Mouse (Mus musculus): ENCODE data around the gene Pdzd2. TPM values are rescaled to one million over a fixed set of nuclear protein-coding genes. Genes with fewer than 3 reads are reported as not detected.

The Pdzd2 gene
- polyA plus RNA-seq, 1 experiment = 4.2 TPM

DNA sequence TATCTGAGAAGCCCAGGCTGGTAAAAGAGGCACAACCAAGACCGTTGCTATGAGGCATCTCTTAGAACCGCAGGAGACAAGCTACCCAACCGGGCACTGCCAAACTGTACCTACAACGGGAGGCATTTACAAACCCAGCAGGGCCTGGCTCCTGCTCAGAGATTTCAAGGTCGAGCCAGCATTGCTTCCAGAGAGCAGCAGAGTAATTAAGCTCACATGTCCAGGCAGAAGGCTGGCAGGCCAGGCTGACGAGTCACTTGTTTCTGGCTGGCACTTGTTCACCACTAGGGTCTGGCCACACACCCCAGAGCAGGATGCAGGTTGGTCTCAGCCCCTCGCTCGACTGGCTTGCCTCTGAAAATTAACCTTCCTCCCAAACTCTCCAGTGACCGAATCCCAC, 39.4 kb downstream of the Pdzd2 start:
- Histone ChIP-seq H3K4me3 (ENCODE audit: control insufficient read depth, insufficient read depth, low read length) (no peak overlapping the region), H3K27me3 (ENCODE audit: control insufficient read depth, insufficient read depth, low read length) (no peaks in the 10 kb centered on the region), H3K4me1 (replicated peaks; ENCODE audit: control insufficient read depth, insufficient read depth, low read length) (no peaks in the 10 kb centered on the region), H3K36me3 (ENCODE audit: control insufficient read depth, insufficient read depth, low read length) (no peaks in the 10 kb centered on the region), H3K27ac (ENCODE audit: control insufficient read depth, insufficient read depth, low read length) (no peak overlapping the region)
- DNase-seq = no peak
- 74% methylated on average over 9 of the region's 9 CpGs for WGBS
- TF ChIP-seq POLR2A (IDR thresholded peaks at IDR 0.05; ENCODE audit: control insufficient read depth, extremely low read depth, insufficient read depth, low read length, poor library complexity) = no peak
- no peak for TF ChIP-seq CTCF (IDR thresholded peaks at IDR 0.05; ENCODE audit: borderline replicate concordance, control insufficient read depth, extremely low read depth, insufficient read depth, low read length, poor library complexity)

GRCm38 (mm10) chr15:12697741-12698140, 42.0 kb downstream of the Pdzd2 start:
- 81% methylated on average over 7 of the region's 7 CpGs for WGBS
- TF ChIP-seq POLR2A (IDR thresholded peaks at IDR 0.05; ENCODE audit: control insufficient read depth, extremely low read depth, insufficient read depth, low read length, poor library complexity) (no peak), CTCF (IDR thresholded peaks at IDR 0.05; ENCODE audit: borderline replicate concordance, control insufficient read depth, extremely low read depth, insufficient read depth, low read length, poor library complexity) (no peak)

DNA sequence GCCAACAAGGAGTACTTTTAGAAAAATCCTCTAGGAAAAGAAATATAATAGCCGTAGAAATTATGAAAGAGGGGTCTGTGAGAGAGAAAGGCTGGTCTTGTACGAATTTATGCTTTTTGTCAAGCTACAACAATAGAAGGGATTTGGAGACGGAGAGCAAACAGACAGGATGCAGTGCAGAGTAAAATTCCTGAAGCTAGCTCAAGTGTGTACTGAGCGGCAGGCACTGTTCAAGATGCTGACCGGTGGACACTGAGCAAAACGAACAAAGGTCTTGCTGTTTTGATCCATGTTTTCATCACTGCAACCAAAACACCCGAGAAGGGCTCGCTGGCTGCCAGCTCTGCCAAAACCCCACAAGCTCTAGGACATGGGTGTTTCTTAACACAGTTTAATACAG, 42.8 kb downstream of the Pdzd2 start:
- Histone ChIP-seq H3K4me1 (replicated peaks; ENCODE audit: control insufficient read depth, insufficient read depth, low read length) (no peaks in the 10 kb centered on the region), H3K36me3 (ENCODE audit: control insufficient read depth, insufficient read depth, low read length) (no peaks in the 10 kb centered on the region), H3K27me3 (ENCODE audit: control insufficient read depth, insufficient read depth, low read length) (no peaks in the 10 kb centered on the region), H3K4me3 (ENCODE audit: control insufficient read depth, insufficient read depth, low read length) (no peak overlapping the region), H3K27ac (ENCODE audit: control insufficient read depth, insufficient read depth, low read length) (no peak overlapping the region)
- no peak for TF ChIP-seq POLR2A (IDR thresholded peaks at IDR 0.05; ENCODE audit: control insufficient read depth, extremely low read depth, insufficient read depth, low read length, poor library complexity)
- no peak for TF ChIP-seq CTCF (IDR thresholded peaks at IDR 0.05; ENCODE audit: borderline replicate concordance, control insufficient read depth, extremely low read depth, insufficient read depth, low read length, poor library complexity)
- 90% methylated on average over 8 of the region's 8 CpGs for WGBS
- no peak for DNase-seq

More at GRCm38 (mm10) chr15:12697741-12698140, 42.0 kb downstream of the Pdzd2 start:
- Histone ChIP-seq H3K27ac (ENCODE audit: control insufficient read depth, insufficient read depth, low read length) (no peak overlapping the region), H3K27me3 (ENCODE audit: control insufficient read depth, insufficient read depth, low read length) (no peaks in the 10 kb centered on the region), H3K4me1 (replicated peaks; ENCODE audit: control insufficient read depth, insufficient read depth, low read length) (no peaks in the 10 kb centered on the region), H3K4me3 (ENCODE audit: control insufficient read depth, insufficient read depth, low read length) (no peak overlapping the region), H3K36me3 (ENCODE audit: control insufficient read depth, insufficient read depth, low read length) (no peaks in the 10 kb centered on the region)
- DNase-seq = no peak

DNA sequence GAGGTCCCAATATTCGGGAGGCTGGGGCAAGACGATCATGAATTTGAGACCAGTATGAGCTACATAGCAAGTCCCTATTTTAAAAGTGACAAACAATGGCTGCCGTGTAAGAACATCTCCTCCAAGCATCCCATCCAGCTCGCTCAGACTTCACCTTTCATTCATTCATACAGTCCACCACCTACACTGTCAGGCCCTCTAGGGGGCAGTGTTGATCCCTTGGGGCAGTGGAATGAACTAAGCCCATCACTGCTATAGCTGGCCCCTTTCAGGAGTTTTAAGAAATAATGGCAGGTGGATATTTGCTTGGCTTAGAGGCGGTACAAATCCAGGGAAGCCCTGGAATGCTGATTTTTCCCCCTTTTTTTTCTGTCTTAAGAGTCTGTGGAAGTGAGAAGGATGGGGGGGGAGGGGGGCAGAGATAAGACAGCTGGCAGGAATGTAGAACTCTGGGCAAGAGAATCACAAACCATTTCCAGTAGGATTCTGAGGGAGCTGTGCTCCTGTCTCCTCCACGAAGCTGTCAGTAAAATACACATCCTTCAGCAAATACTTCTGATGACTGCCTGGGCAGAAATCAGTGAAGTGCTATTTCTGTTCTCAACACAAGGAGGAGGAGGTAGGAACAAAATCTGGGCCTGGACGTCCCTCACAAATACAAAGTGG, 49.9 kb downstream of the Pdzd2 start:
- H3K4me1 ChIP-seq (replicated peaks; ENCODE audit: control insufficient read depth, insufficient read depth, low read length) = no peaks in the 10 kb centered on the region
- WGBS = 91% methylated on average over 7 of the region's 7 CpGs
- no peak for DNase-seq
- no peaks in the 10 kb centered on the region for H3K27me3 ChIP-seq (ENCODE audit: control insufficient read depth, insufficient read depth, low read length)
- no peak overlapping the region for H3K27ac ChIP-seq (ENCODE audit: control insufficient read depth, insufficient read depth, low read length)
- H3K36me3 ChIP-seq (ENCODE audit: control insufficient read depth, insufficient read depth, low read length) = no peaks in the 10 kb centered on the region
- TF ChIP-seq POLR2A (IDR thresholded peaks at IDR 0.05; ENCODE audit: control insufficient read depth, extremely low read depth, insufficient read depth, low read length, poor library complexity) = no peak
- no peak for TF ChIP-seq CTCF (IDR thresholded peaks at IDR 0.05; ENCODE audit: borderline replicate concordance, control insufficient read depth, extremely low read depth, insufficient read depth, low read length, poor library complexity)
- no peak overlapping the region for H3K4me3 ChIP-seq (ENCODE audit: control insufficient read depth, insufficient read depth, low read length)

DNA sequence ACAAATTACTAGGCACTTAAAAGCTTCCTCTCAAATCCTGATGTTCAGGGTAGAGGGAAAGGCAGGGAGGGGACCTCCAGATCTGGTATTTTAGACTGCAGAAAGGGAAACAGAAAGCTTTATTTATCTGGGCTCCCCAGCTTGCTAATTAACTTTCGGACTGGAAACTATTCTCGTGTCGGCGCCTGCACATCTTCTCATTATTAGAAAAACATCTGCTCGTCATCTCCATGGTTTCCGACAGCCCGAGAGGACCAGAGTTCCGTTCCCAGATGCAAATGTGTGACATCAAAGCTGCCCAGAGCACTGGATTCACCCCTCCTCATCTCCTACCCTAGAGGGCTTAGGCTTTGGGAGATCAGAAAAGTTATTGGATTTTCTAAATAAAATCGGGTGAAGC, 57.2 kb downstream of the Pdzd2 start:
- H3K36me3 ChIP-seq (ENCODE audit: control insufficient read depth, insufficient read depth, low read length) = no peaks in the 10 kb centered on the region
- H3K27me3 ChIP-seq (ENCODE audit: control insufficient read depth, insufficient read depth, low read length) = no peaks in the 10 kb centered on the region
- WGBS = 82% methylated on average over 9 of the region's 9 CpGs
- no peak overlapping the region for H3K27ac ChIP-seq (ENCODE audit: control insufficient read depth, insufficient read depth, low read length)
- H3K4me3 ChIP-seq (ENCODE audit: control insufficient read depth, insufficient read depth, low read length) = no peak overlapping the region
- H3K4me1 ChIP-seq (replicated peaks; ENCODE audit: control insufficient read depth, insufficient read depth, low read length) = no peaks in the 10 kb centered on the region
- TF ChIP-seq CTCF (IDR thresholded peaks at IDR 0.05; ENCODE audit: borderline replicate concordance, control insufficient read depth, extremely low read depth, insufficient read depth, low read length, poor library complexity) (no peak), POLR2A (IDR thresholded peaks at IDR 0.05; ENCODE audit: control insufficient read depth, extremely low read depth, insufficient read depth, low read length, poor library complexity) (no peak)
- DNase-seq = no peak

GRCm38 (mm10) chr15:12681891-12682290, 57.8 kb downstream of the Pdzd2 start:
- no peak for DNase-seq
- no peaks in the 10 kb centered on the region for H3K4me1 ChIP-seq (replicated peaks; ENCODE audit: control insufficient read depth, insufficient read depth, low read length)
- no peaks in the 10 kb centered on the region for H3K27me3 ChIP-seq (ENCODE audit: control insufficient read depth, insufficient read depth, low read length)
- no peak overlapping the region for H3K27ac ChIP-seq (ENCODE audit: control insufficient read depth, insufficient read depth, low read length)
- TF ChIP-seq POLR2A (IDR thresholded peaks at IDR 0.05; ENCODE audit: control insufficient read depth, extremely low read depth, insufficient read depth, low read length, poor library complexity) = no peak
- TF ChIP-seq CTCF (IDR thresholded peaks at IDR 0.05; ENCODE audit: borderline replicate concordance, control insufficient read depth, extremely low read depth, insufficient read depth, low read length, poor library complexity) = no peak
- 88% methylated on average over 2 of the region's 2 CpGs for WGBS
- no peak overlapping the region for H3K4me3 ChIP-seq (ENCODE audit: control insufficient read depth, insufficient read depth, low read length)
- no peaks in the 10 kb centered on the region for H3K36me3 ChIP-seq (ENCODE audit: control insufficient read depth, insufficient read depth, low read length)

GRCm38 (mm10) chr15:12680750-12681149, 59.0 kb downstream of the Pdzd2 start:
- no peak for TF ChIP-seq POLR2A (IDR thresholded peaks at IDR 0.05; ENCODE audit: control insufficient read depth, extremely low read depth, insufficient read depth, low read length, poor library complexity)
- TF ChIP-seq CTCF (IDR thresholded peaks at IDR 0.05; ENCODE audit: borderline replicate concordance, control insufficient read depth, extremely low read depth, insufficient read depth, low read length, poor library complexity) = no peak
- no peak for DNase-seq
- Histone ChIP-seq H3K4me3 (ENCODE audit: control insufficient read depth, insufficient read depth, low read length) (no peak overlapping the region), H3K36me3 (ENCODE audit: control insufficient read depth, insufficient read depth, low read length) (no peaks in the 10 kb centered on the region), H3K27me3 (ENCODE audit: control insufficient read depth, insufficient read depth, low read length) (no peaks in the 10 kb centered on the region), H3K4me1 (replicated peaks; ENCODE audit: control insufficient read depth, insufficient read depth, low read length) (no peaks in the 10 kb centered on the region), H3K27ac (ENCODE audit: control insufficient read depth, insufficient read depth, low read length) (no peak overlapping the region)
- WGBS = 83% methylated on average over 7 of the region's 7 CpGs
